Mouse (Mus musculus) gastrocnemius, postnatal 36 days (tissue): Measurements from ENCODE around the gene Rasa1. TPM values are rescaled to one million over a fixed set of nuclear protein-coding genes. Genes with fewer than 3 reads are reported as not detected.

Experiments
- total RNA-seq, 2 experiments: library from RNA; stranded (reverse); gene quantifications; 2 replicates each; pipeline ENCODE4 v1.2.3; 2021

Gene Rasa1
- total RNA-seq, 2 experiments from 2014 or later, result 13.0 to 15.1 TPM

Other genes starting within 250 kb of the Rasa1 start
- gene Ccnh, start 99.7 kb downstream of the Rasa1 start, total RNA-seq, result 10 to 100 TPM; 17.6 to 20.4 TPM